Mouse (Mus musculus) adrenal gland, adult 8-10 months (tissue): ENCODE results near the gene Ihh. TPM values are rescaled to one million over a fixed set of nuclear protein-coding genes. Genes with fewer than 3 reads are reported as not detected.

Source experiments
- DNase-seq: peaks from one replicate; pipeline ENCODE4 v3.0.0; 2022
- microRNA-seq, 2 experiments: library from miRNA; unstranded; fragments of <30 nt; microRNA quantifications; one replicate each; pipeline ENCODE4 v1.2.0; 2022
- total RNA-seq, 4 experiments: library from RNA; stranded (reverse); gene quantifications; 2 replicates each; pipeline ENCODE4 v1.2.4; 2022

Ihh gene
- total RNA-seq, 4 experiments from 2014 or later, result 0.16 to 0.20 (median 0.18) TPM; not detected in 1

DNA sequence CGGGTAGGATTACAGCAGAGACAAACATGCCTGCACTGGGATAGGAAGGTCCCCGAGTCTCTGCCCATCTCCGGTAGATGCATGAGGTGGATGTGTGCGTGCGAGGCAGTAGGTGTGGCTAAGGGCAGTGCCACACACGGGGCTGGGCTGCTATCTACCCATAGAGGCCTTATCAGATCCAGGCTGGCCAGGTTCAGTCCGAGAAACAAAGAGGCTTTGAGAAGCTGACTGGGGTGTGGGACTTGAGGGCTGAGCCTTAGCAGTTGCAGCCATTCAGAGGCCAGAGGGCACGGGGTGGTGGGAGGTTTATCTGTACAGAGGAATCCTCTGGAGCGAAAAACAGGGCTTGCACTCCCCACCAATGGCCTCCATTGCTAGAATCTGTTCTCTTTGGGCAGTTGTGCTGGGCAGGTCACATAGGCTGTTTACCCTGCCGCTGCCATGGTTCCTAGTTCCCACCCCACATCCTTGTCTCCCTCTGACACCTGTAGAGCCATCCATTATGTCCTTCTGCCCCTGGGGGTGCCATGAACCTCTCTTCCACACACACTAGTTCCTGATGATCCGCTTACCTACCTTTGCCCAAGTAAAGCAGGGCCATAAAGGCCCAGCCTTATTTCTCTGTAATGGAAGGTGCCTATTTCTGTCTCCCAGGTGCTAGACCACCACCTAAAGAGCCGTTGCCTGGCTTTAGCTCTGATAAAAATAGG is 9.7 kb downstream of the Ihh start:
- no peak for DNase-seq

DNA sequence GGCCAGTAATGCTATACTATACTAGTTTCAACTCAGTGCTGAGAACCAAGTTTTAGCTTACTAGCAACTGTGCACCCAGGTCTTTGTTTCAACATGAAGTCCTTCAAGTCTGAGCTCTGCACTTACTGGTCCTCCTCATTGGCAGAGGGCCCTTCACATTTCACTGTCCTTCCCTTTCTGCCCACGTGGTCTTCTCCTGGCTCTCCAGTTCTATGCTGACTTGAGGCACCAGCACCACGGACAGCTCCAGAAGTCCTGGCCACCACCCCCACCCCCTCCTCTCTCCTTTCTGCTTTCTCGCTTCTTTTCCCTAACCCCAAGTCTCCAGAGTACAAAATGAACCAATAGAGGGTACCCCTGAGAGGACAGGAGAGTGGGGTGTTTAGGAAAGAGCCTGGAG is 11.7 kb downstream of the Ihh start:
- no peak for DNase-seq

DNA sequence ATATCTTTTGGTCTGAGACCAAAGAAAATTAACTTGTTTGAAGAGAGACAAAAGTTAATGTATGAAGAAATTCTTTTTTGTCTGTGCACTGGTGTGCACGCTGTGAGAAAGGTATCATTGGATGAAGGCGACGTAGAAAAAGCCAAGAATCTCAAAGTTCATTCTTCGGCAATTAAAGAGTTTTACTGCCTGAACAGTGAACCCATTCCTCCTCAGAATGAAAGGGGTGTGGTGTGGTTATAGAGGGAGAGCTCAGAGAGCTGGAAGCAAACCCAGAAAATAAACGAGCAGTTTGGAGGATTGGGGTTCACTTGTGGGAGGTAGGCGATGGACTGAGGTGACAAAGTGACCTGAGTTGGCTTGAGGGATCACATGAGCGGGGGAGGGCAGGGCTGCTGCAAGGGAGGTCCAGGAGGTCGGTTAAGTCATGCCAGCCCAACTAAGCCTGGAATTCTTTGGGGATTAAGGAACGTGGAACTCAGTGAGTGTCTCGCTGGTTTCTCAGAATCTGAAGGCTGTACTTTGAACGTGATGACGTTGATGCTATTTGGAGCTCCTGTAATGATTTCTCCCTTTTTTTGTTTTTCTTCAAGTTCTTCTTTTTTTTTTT is 15.1 kb downstream of the Ihh start:
- DNase-seq, result no peak

DNA sequence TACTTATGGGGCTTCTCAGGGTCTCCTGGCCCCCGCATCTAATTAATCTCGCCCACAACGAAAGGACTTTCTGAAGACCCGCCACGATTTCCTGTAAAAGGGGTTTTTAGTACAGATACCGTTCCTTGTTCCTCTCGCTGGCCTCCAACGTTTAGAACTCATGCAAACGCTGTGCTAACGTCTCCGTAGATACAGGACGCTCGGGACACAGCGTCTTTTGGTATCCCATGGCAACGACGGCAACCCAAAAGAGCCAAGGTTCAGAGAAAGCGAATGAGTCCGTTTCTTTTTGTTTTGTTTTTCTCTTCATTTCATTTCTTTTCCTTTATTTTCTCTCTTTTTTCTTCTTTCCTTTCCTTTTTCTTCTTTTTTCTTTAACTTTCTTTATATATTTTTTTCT is 16.1 kb downstream of the Ihh start, which contains the start of gene Cfap65:
Gene Cfap65, minus strand, starts transcription at position 198 of the 400 bp plus-strand sequence.
- DNase-seq, result peak; percentile 32

DNA sequence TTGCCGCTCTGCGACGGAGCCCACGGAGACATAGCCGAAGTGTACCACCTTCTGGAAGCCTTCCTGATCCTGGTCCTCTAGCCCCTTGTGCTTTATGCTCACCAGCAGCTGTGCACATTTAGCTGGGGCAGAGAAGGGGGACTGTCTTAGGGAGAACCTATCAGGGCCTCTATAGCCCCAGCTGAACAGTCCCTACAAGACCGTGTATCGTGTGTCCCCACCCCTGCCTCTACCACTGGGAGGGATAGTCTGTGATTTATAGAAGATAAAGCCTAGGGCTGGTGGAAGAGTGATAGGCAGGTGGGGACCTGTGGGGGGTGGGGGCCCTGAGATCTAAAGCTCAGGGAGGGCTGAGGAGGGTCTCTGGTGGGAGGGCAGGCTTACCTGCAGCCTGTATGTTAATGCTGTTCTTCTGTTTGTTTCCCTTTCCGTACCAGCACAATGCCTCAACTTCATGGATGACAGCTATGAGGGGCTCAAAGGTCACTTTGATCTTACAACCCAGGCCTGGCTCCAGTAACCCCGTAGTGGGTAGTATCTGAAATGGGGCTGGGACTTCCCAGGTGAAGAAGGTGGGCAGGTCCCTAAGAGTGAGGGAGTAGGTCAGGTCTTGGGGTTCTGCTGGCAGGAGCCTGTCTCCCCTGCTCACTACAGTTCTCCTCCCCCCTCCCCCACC is 23.7 kb downstream of the Ihh start:
- no peak for DNase-seq

DNA sequence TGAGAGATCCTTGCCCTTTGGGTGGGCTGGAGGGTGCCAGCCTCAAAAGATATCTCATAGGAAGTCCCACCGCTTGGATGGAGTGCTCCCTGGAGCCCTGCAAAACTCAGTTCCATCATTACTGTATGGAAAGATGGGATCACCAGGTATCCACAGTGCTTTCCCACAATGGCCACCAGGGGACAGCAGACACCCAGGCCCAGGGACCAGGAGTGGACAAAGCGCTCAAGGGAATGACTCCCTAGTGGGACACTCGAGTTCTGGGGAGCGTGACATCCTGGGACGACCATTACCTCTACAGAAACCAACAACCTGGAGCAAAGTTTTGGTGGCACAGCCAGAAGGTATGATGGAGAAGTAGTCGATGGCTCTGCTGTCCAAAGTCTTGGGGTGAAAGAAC is 24.8 kb downstream of the Ihh start:
- DNase-seq, result no peak

DNA sequence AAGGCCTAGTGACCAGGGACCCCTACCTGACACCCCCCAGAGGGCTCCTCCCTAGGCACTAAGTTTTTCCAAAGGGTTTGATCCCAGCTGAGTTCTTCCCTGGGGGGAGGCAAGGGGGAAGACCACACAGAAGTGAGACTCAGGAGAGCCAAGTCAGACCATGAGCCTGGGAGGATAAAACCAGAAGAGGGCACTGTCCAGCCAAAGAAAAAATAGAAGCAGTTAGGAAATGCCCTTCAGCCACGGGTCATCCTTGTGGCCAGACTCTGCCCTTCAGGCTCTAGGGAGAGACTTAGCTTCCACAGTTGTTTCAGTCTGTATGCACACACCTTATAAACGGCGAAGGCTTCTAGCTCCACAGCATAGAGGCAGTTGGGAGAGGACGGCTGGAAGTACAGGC is 27.0 kb downstream of the Ihh start:
- no peak for DNase-seq

DNA sequence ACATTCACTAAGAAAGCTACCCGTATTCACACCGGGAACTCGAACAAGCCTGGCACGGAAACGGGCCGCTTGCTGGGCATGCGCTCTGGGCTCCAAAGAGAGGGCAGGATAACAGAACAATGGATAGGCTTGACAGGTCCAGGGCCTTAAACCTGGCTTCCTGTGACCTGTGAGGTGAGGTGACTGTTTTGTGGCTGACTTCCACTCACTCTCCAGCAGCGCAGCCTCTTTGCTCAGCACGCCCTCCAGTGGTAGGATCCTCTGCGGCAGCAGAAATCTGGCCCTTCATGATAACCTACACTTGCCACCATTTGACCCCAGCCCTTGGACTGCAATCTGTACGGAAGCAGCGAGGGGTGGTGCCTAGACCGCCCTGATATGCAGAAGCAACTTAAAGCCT is 35.8 kb downstream of the Ihh start:
- no peak for DNase-seq

DNA sequence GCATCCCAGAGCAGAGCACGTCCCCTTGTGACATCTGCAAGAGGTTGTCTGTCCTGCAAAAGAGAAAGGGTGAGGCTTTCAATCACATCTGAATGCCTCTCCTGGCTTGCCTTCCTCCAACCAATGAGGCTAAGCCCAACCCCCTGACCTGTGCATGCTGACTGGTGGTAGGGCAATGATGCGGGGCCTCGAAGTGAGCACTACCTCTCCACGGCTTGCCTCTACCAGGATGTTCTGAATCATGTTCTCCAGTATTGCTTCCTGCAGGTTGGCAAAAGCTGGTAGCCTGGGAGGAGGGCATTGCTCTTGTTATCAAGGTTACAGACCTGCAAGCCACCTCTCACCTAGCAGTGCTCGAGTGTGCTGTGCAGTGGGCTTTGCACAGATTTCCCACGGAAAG is 49.3 kb downstream of the Ihh start:
- no peak for DNase-seq

DNA sequence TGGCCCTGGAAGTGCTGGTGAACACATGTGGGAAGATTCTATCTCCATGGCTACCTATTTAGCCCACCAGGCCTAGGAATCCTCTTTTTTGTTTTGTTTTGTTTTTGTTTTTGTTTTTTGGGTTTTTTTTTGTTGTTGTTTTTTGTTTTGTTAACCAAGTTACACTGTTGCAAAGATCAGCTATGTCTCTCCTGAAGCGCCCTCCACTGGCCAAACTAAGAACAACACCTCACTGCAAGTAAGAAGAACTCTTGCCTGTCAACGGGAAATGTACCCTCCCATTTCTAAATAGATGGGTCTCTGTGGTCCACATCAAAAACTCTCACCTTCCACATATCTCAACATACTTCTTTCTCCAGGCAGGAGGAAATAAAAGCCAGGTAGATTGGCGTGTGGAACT is 49.8 kb downstream of the Ihh start:
- DNase-seq, result no peak

DNA sequence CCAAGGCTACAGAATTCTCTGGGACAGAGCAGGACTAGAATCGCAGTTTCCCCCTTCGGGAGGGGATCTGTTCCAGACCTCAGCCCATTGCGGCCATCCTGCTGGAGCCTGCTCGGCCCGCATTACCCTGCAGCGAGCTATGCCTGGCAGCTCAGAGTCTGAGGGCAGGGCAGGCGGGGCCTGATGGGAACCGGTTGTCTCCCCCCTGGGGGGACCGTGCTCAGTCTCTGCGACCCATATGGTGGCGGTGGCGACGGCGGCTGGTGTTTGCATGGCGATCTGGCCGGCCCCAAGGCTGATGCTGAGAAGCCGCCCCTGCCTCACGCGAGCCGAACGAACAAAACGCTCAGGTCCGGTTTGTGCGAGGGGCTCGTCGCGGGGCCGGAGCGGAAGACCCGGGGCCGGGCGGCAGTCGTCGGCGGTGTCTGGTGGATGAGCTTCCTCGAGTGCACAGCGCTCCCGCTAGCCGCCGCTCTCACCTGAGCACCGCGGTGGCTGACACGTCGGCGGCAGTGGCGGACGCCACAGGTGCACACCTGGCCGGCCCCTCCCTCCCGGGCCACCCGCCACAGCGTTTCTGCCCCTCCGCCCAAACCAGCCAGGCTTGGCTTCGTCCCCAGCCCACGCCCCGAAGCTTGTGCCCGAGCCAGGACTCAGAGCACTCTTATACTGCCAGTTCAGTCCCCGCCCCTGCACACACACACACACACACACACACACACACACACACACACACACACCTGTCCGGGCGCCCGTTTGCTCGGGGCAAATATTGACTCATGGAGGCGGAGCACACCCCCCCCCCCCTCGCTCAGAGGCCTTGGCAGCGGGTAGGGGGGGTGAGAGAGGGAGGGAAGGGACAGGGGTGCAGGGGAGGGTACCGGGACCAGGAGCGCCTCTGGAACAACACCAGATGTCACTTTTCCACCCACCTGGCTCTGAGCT is 50.9 kb downstream of the Ihh start:
- peak; percentile 19 for DNase-seq

DNA sequence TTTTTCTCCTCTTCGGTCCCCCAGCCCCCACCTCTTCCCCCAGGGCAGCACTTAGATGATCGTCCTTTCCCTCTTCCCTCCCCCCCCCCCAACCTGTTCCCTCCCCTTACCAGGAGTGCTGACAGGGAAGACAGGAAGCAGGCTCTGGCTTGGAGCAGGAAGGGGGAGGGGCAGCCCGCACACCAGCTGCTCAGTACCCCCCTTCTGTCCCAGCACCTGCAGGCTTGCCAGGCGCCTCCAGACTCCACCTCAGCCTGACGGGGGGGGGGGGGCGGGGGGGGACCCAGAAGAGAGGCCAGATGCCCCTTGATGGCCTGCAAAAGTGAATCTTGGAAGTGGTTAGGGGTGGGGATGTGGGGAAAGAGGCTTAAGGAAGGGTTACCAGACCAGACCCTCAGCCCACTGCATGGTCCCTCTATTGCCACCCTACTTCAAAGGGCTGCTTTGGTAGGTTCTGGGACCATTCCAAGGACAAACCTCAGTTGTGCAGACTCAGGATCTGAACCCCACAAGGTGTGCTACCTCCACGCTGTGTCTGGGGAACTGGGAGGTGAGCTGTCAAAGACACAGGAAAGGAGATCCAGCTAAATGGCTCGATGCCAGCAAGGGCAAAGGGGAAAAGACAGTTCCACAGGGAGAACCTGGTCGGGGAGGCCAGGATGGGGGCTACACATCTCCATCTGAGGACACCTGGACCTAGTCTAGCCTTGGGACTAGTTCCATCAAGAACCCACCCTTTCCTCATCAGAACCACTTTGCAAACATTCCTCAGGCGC is 52.6 kb downstream of the Ihh start:
- no peak for DNase-seq

DNA sequence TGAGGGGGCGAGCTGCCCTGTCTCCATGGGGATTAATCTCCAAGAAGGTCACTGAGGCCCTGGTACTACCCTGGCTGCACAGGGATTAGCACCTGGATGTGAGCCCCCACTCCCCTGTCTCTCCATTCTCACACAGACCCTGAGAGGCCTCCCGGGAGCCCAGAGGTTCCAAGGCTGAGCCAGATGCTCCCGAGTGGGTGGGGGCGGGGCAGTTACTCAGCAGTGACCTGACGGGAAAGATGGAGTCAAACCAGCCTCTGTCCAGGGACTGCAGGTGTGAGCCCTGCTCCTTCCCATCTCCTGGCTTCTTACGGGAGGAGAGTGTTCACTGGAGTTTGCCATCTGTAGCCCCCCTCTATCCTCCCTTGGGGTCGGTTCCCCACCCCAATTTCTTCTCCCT is 53.5 kb downstream of the Ihh start:
- DNase-seq, result no peak

Small RNA genes within 50 kb of the gene (microRNA-seq; reads per million reads assigned to microRNA genes)
- gene Mir375, result 51,042 to 69,790 reads per million in 2 experiments

Other genes with a start within 250 kb of the Ihh start
- 10 to 100 TPM; 12.2 to 28.3 (median 14.8) TPM for gene Cyp27a1, start 238.1 kb downstream of the Ihh start, total RNA-seq
- gene Prkag3, start 202.5 kb downstream of the Ihh start, total RNA-seq, result 1 to 10 TPM in 1 of 4 experiments, under 1 TPM in 1, not detected in 2; 0.55 to 1.3 TPM
- gene Wnt6, start 179.8 kb downstream of the Ihh start, total RNA-seq, result 1 to 10 TPM; 3.9 to 6.6 (median 5.7) TPM
- gene Wnt10a, start 160.2 kb downstream of the Ihh start, total RNA-seq, result 1 to 10 TPM in 1 of 4 experiments, under 1 TPM in 3; 0.58 to 1.0 (median 0.84) TPM
- gene Cdk5r2, start 96.7 kb downstream of the Ihh start, total RNA-seq, result 1 to 10 TPM; 4.2 to 6.2 (median 6.0) TPM
- 1 to 10 TPM in 3 of 4 experiments, under 1 TPM in 1; 0.93 to 6.3 (median 2.8) TPM for gene Fev, start 66.3 kb downstream of the Ihh start, total RNA-seq
- gene Cryba2, start 58.5 kb downstream of the Ihh start, total RNA-seq, result 1 to 10 TPM in 3 of 4 experiments, under 1 TPM in 1; 0.56 to 2.1 (median 1.4) TPM
- under 1 TPM in 1 of 4 experiments, not detected in 3; 0.03 TPM for gene Cfap65, start 16.1 kb downstream of the Ihh start, total RNA-seq
- gene Nhej1, start 173.5 kb upstream of the Ihh start, total RNA-seq, result 1 to 10 TPM; 5.7 to 7.3 (median 7.2) TPM
- gene Slc23a3, start 182.2 kb upstream of the Ihh start, total RNA-seq, result under 1 TPM; 0.15 to 0.77 (median 0.29) TPM
- 10 to 100 TPM; 38.5 to 48.6 (median 43.4) TPM for gene Cnppd1, start 191.0 kb upstream of the Ihh start, total RNA-seq
- 100 to 1,000 TPM in 3 of 4 experiments, 10 to 100 TPM in 1; 98.5 to 113 (median 104) TPM for gene Retreg2, start 191.1 kb upstream of the Ihh start, total RNA-seq
- 10 to 100 TPM; 34.2 to 39.7 (median 36.2) TPM for gene Zfand2b, start 217.0 kb upstream of the Ihh start, total RNA-seq
- gene Abcb6, start 228.7 kb upstream of the Ihh start, total RNA-seq, result 10 to 100 TPM; 20.9 to 32.9 (median 31.4) TPM
- 10 to 100 TPM; 17.0 to 28.2 (median 22.8) TPM for gene Ankzf1, start 240.5 kb upstream of the Ihh start, total RNA-seq
- 10 to 100 TPM; 41.9 to 52.6 (median 47.6) TPM for gene Atg9a, start 240.5 kb upstream of the Ihh start, total RNA-seq